Mouse (Mus musculus): ENCODE results near the gene Tmem230.
"Not testable (repeated sequence)": the region's sequence is repeated elsewhere in the genome, so short reads cannot be mapped to it uniquely, and the experiment has no call there.

Tmem230 gene

GRCm38 (mm10) chr2:132247539-132248313 is at the start of gene Tmem230:
Tmem230 (minus strand) TSS chr2:132247807.
- DNase-seq (ENCODE audit: low spot score in 2 of 2): peak; percentile 86 to 94

- DNase-seq (ENCODE audit: low spot score in 2 of 2): no peak
These were observed 46.3 kb upstream of the Tmem230 start for GRCm38 (mm10) chr2:132293694-132294450.

GRCm38 (mm10) chr2:132292083-132292482 is 44.5 kb upstream of the Tmem230 start:
- DNase-seq (ENCODE audit: low spot score in 2 of 2): no peak

GRCm38 (mm10) chr2:132291265-132291664 is 43.7 kb upstream of the Tmem230 start:
- no peak for DNase-seq (ENCODE audit: low spot score in 2 of 2)

GRCm38 (mm10) chr2:132290808-132291207 is 43.2 kb upstream of the Tmem230 start:
- no peak for DNase-seq (ENCODE audit: low spot score in 2 of 2)

GRCm38 (mm10) chr2:132289213-132289612 is 41.6 kb upstream of the Tmem230 start:
- not testable (repeated sequence) for DNase-seq (ENCODE audit: low spot score in 2 of 2)

GRCm38 (mm10) chr2:132286376-132287076 is 38.9 kb upstream of the Tmem230 start:
- no peak for DNase-seq (ENCODE audit: low spot score in 2 of 2)

- DNase-seq (ENCODE audit: low spot score in 2 of 2): not testable (repeated sequence)
These were observed 38.1 kb upstream of the Tmem230 start for GRCm38 (mm10) chr2:132285722-132286121.

- DNase-seq (ENCODE audit: low spot score in 2 of 2): no peak
These were observed 37.0 kb upstream of the Tmem230 start for GRCm38 (mm10) chr2:132284492-132285139.

GRCm38 (mm10) chr2:132283236-132284070 is 35.8 kb upstream of the Tmem230 start:
- DNase-seq (ENCODE audit: low spot score in 2 of 2): no peak

- no peak for DNase-seq (ENCODE audit: low spot score in 2 of 2)
These were observed 35.0 kb upstream of the Tmem230 start for GRCm38 (mm10) chr2:132282453-132283174.

- DNase-seq (ENCODE audit: low spot score in 2 of 2): no peak
These were observed 34.2 kb upstream of the Tmem230 start for GRCm38 (mm10) chr2:132281560-132282452.

- DNase-seq (ENCODE audit: low spot score in 2 of 2): no peak
These were observed 33.0 kb upstream of the Tmem230 start for GRCm38 (mm10) chr2:132280518-132281120.

- DNase-seq (ENCODE audit: low spot score in 2 of 2): no peak
These were observed 32.4 kb upstream of the Tmem230 start for GRCm38 (mm10) chr2:132279978-132280377.

GRCm38 (mm10) chr2:132279336-132279882 is 31.8 kb upstream of the Tmem230 start:
- DNase-seq (ENCODE audit: low spot score in 2 of 2): no peak

- DNase-seq (ENCODE audit: low spot score in 2 of 2): no peak
These were observed 30.8 kb upstream of the Tmem230 start for GRCm38 (mm10) chr2:132278273-132278853.

- DNase-seq (ENCODE audit: low spot score in 2 of 2): no peak
These were observed 28.6 kb upstream of the Tmem230 start for GRCm38 (mm10) chr2:132276249-132276648.

GRCm38 (mm10) chr2:132275527-132275926 is 27.9 kb upstream of the Tmem230 start:
- no peak for DNase-seq (ENCODE audit: low spot score in 2 of 2)
